Mouse (Mus musculus) MEL (cell line): ENCODE results near the gene Mnd1. TPM values are rescaled to one million over a fixed set of nuclear protein-coding genes. Genes with fewer than 3 reads are reported as not detected.

Experiments used
- polyA plus RNA-seq, 2 experiments: library from polyadenylated mRNA; stranded (reverse) in 1 of 2; unstranded in 1 of 2; fragments of >175 nt in 1 of 2; fragments of >200 nt in 1 of 2; gene quantifications; 2 replicates each; pipeline versions ENCODE4 v1.2.1 to v1.2.4; 2012; ENCODE audit warnings: low replicate concordance in 2 of 2, low read depth in 1 of 2; ENCODE audit not compliant: insufficient read length in 2 of 2, insufficient read depth in 1 of 2, missing spikeins in 1 of 2
- total RNA-seq: library from RNA; depleted of rRNA; stranded (reverse); fragments of 300-350 nt; gene quantifications from 2 replicates; pipeline ENCODE4 v1.2.3, GENCODE M21; 2012; rRNA removed

Mnd1 gene
- total and polyA plus RNA-seq, 3 experiments, result 11.0 to 11.2 TPM; not detected in 1

Other genes starting within 250 kb of the Mnd1 start
- gene Tmem131l, start 115.6 kb downstream of the Mnd1 start, total RNA-seq, result 9.6 and 10.9 TPM in 2 replicates
- 10 to 100 TPM in 1 of 2 experiments, not detected in 1; 39.6 TPM for gene Tmem131l, start 115.6 kb downstream of the Mnd1 start, polyA plus RNA-seq
- 0.16 and 0.35 TPM in 2 replicates for gene Gm6525, start 18.3 kb upstream of the Mnd1 start, total RNA-seq
- gene Gm6525, start 18.3 kb upstream of the Mnd1 start, polyA plus RNA-seq, result under 1 TPM in 1 of 2 experiments, not detected in 1; 0.85 TPM
- gene Trim2, start 151.1 kb upstream of the Mnd1 start, total RNA-seq, result 1.7 and 2.8 TPM in 2 replicates
- 1 to 10 TPM in 1 of 2 experiments, not detected in 1; 4.4 TPM for gene Trim2, start 151.1 kb upstream of the Mnd1 start, polyA plus RNA-seq